20 mouse cellular contexts compared by ENCODE assay signal in the genomic region with DNA sequence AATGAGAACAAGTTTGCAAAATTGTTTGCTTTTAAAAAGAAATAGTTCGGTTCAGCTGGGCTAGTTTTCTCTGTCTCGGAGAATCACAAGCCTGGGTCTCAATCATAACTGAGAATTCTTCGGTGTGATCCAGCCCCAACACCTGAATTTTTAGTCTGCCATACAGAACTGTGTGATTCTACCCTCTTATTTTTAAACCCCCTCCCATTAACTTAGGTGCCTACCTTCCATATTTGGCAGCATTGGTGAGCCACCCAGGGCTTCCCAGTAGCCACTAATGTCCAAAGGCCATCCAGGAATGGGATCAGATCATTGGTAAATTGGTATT. TPM values are rescaled to one million over a fixed set of nuclear protein-coding genes. Genes with fewer than 3 reads are reported as not detected.
"Had no signal": no experiment of that assay in that cellular context is flagged by ENCODE, and none has a peak within 500 bp of the region (broad histone marks: within the 10 kb centered on the region; RNA-seq: fewer than 3 reads in every experiment).

No protein-coding gene starts in this region.

- H3K36me3 ChIP-seq: limb, embryonic 13.5 days; midbrain, embryonic 10.5 days; midbrain, embryonic 15.5 days had no signal

- H3K4me2 ChIP-seq: midbrain, embryonic 15.5 days had no signal

- DNase-seq: kidney, adult 8-10 months; kidney, postnatal 25 days; lung, adult 18-20 months; lung, postnatal 4 days; right cerebral cortex, adult 18-20 months; right cerebral cortex, postnatal 25 days; thymus, postnatal 36 days had no signal

- H3K27ac ChIP-seq: left cerebral cortex, adult 2 months; limb, embryonic 13.5 days; liver, embryonic 14.5 days; midbrain, embryonic 10.5 days; midbrain, embryonic 15.5 days had no signal

- H3K4me3 ChIP-seq: left cerebral cortex, adult 2 months had no signal

- H3K9ac ChIP-seq: limb, embryonic 13.5 days; liver, embryonic 14.5 days; midbrain, embryonic 15.5 days had no signal

- ATAC-seq: lung, postnatal 0 days; midbrain, embryonic 15.5 days had no signal

- H3K9me3 ChIP-seq: limb, embryonic 13.5 days; midbrain, embryonic 10.5 days; midbrain, embryonic 15.5 days had no signal

RNA-seq across cellular contexts. Expression of a gene that starts 2.3 kb away (rescaled TPM):
- total RNA-seq: layer of hippocampus, postnatal 25 days; left cerebral cortex, adult 2 months; left cerebral cortex, postnatal 14 days; liver, adult 2 months; megakaryocyte, adult 5-6 weeks had no signal
- polyA plus RNA-seq: kidney, embryonic 16.5 days; limb, embryonic 13.5 days; lung, postnatal 0 days; midbrain, embryonic 15.5 days; neural tube, embryonic 14.5 days; small intestine, adult 2 months had no signal
